In the genomic region with DNA sequence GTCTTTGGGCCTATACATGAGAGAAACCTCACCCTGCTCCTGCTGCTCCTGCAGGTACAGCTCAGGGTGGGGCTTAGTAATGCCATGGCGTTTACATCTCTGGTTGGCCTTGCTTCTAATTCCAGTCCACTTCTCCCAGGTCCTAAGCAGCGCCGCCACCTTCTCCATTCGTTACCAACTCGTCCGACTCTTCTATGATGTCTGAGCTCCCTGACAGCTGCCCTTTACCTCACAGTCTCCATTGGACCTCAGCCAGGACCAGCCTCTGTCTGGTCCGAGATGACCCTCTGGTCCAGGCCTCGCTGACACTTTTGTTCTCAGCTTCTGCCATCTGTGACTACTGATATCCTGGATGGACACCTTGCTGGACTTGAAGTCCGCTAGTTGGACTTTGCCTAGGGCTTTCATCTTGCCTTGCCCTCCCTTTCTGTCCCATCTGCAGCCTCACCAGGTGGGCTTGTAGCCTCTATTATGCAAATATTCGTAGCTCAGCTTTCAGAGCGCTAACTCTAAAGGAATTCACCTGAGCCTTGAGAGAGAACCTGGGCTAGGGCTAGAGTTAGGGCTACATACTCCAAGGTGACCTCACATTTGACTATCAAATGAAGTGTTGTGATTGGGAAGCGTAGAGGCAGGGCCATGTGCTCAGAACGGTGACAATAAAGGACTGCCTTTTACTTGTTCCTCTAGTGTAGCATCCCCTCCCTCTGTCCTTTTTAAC, we compare ENCODE assay signal across 16 mouse cellular contexts. TPM values are rescaled to one million over a fixed set of nuclear protein-coding genes. Genes with fewer than 3 reads are reported as not detected.
A peak's percentile ranks its signal among the peaks of the same experiment; 100 is the strongest.
DNase-seq lines count a peak whose midpoint lies in the region; ATAC-seq and TF ChIP-seq lines count a peak whose summit lies in the region.
"Had no signal": no experiment of that assay in that cellular context is flagged by ENCODE, and none has a peak within 500 bp of the region (broad histone marks: within the 10 kb centered on the region; RNA-seq: fewer than 3 reads in every experiment).

No protein-coding gene starts in this region.

- peaks cover 8% of the 10 kb centered on the region; the same call in 1 of the 2 replicates for H3K4me1 ChIP-seq in heart, embryonic 11.5 days (ENCODE audit: control insufficient read depth, insufficient read depth, low read length)
- H3K4me1 ChIP-seq in CH12.LX (ENCODE audit: control insufficient read depth in 1 of 2, insufficient read depth in 2 of 2) = peaks cover 10 to 47% of the 10 kb centered on the region in 2 experiments; a peak in 2 of 4 replicates
- H3K4me1 ChIP-seq in ES-Bruce4 (ENCODE audit: control insufficient read depth, insufficient read depth, low read length) = peaks cover 5% of the 10 kb centered on the region
- peaks cover 33% of the 10 kb centered on the region for H3K4me1 ChIP-seq in liver, embryonic 12.5 days

- no peaks in the 10 kb centered on the region for H3K9me3 ChIP-seq in heart, embryonic 11.5 days (replicated peaks; ENCODE audit: control insufficient read depth, low read length)
- H3K9me3 ChIP-seq in CH12.LX (replicated peaks; ENCODE audit: low read length) = no peaks in the 10 kb centered on the region
- no peaks in the 10 kb centered on the region for H3K9me3 ChIP-seq in ES-Bruce4 (replicated peaks; ENCODE audit: control insufficient read depth, insufficient read depth, low read length, poor library complexity, severe bottlenecking)
- H3K9me3 ChIP-seq in liver, embryonic 12.5 days (replicated peaks) = no peaks in the 10 kb centered on the region
- H3K9me3 ChIP-seq: heart, embryonic 15.5 days; hindbrain, embryonic 12.5 days; neural tube, embryonic 15.5 days had no signal

- intact Hi-C loops in heart, postnatal 25 days (cut with DNase I) = no loop called here

- no peak for TF ChIP-seq RAD21 in CH12.LX (IDR thresholded peaks at IDR 0.05; ENCODE audit: low read depth, low read length)

- in situ Hi-C loops in CH12.LX (cut with MboI; ENCODE audit: low pct_ligation_motif_present, low pct_unique_long_range_greater_than_20kb, low sequenced_read_pairs) = no loop called here

- H3K4me2 ChIP-seq in heart, embryonic 11.5 days = peak overlapping the region; percentile 7; the same call in 1 of the 2 replicates
- no peak overlapping the region for H3K4me2 ChIP-seq in CH12.LX (ENCODE audit: insufficient read depth, low read depth, poor library complexity, severe bottlenecking)
- peak overlapping the region; percentile 66 for H3K4me2 ChIP-seq in liver, embryonic 12.5 days
- H3K4me2 ChIP-seq: hindbrain, embryonic 12.5 days; midbrain, embryonic 11.5 days; neural tube, embryonic 15.5 days had no signal

- no peak for ATAC-seq in heart, embryonic 11.5 days (replicated peaks; ENCODE audit: insufficient number of reproducible peaks, low FRiP score, low TSS enrichment)
- no peak for ATAC-seq in liver, embryonic 12.5 days
- ATAC-seq in erythroid progenitor cell, adult 5-6 weeks (replicated peaks; ENCODE audit: low FRiP score, poor library complexity, severe bottlenecking) = no peak
- ATAC-seq in CD4-positive, CD25-positive, alpha-beta regulatory T cell, adult 4 months = no peak
- ATAC-seq: forebrain, postnatal 0 days had no signal

- peaks cover 33% of the 10 kb centered on the region for H3K79me2 ChIP-seq in CH12.LX (replicated peaks; ENCODE audit: control insufficient read depth, extremely low read depth, insufficient read depth, poor library complexity, severe bottlenecking)

- no peak overlapping the region for H3K9ac ChIP-seq in heart, embryonic 11.5 days (ENCODE audit: low read depth, low read length)
- no peak overlapping the region for H3K9ac ChIP-seq in CH12.LX (ENCODE audit: insufficient read depth, low read depth)
- H3K9ac ChIP-seq in ES-Bruce4 (ENCODE audit: low read depth, poor library complexity, severe bottlenecking) = peak overlapping the region; percentile 95
- H3K9ac ChIP-seq in liver, embryonic 12.5 days = peak overlapping the region; percentile 65
- H3K9ac ChIP-seq: forebrain, postnatal 0 days; heart, embryonic 15.5 days; hindbrain, embryonic 12.5 days; neural tube, embryonic 15.5 days had no signal

- WGBS in heart, embryonic 11.5 days (ENCODE audit: insufficient replicate concordance) = 92% methylated on average over 13 of the region's 13 CpGs
- WGBS in liver, embryonic 12.5 days (ENCODE audit: insufficient replicate concordance) = 90% methylated on average over 13 of the region's 13 CpGs

- DNase-seq in heart, postnatal 25 days (ENCODE audit: low spot score) = no peak
- peak; percentile 63 for DNase-seq in CH12.LX (ENCODE audit: extremely low read depth)
- DNase-seq: forebrain, postnatal 0 days; heart, adult 11 months; lung, postnatal 36 days; right cerebral cortex, postnatal 25 days; thymus, postnatal 14 days had no signal

- TF ChIP-seq POLR2A in CH12.LX (IDR thresholded peaks at IDR 0.05; ENCODE audit: low read depth, low read length) = no peak
- TF ChIP-seq POLR2A in ES-Bruce4 (IDR thresholded peaks at IDR 0.05; ENCODE audit: insufficient read depth, low read length) = peak; percentile 17

- dilution Hi-C loops in CH12.LX (cut with MboI; ENCODE audit: extremely low pct_ligation_motif_present, extremely low pct_unique_long_range_greater_than_20kb, low sequenced_read_pairs) = no loop called here

- TF ChIP-seq CTCF in CH12.LX (conservative IDR thresholded peaks at IDR 0.05 in 1 of 2, IDR thresholded peaks at IDR 0.05 in 1 of 2; ENCODE audit: low read depth in 2 of 2, low read length in 2 of 2) (no peak), ES-Bruce4 (IDR thresholded peaks at IDR 0.05; ENCODE audit: low read depth, low read length) (no peak)

- peaks cover 27% of the 10 kb centered on the region for H3K36me3 ChIP-seq in heart, embryonic 11.5 days (ENCODE audit: control insufficient read depth, insufficient read depth, low read length)
- peaks cover 48 to 68% of the 10 kb centered on the region in 2 experiments for H3K36me3 ChIP-seq in CH12.LX (replicated peaks in 1 of 2; ENCODE audit: control insufficient read depth in 1 of 2, insufficient read depth in 1 of 2, low read length in 1 of 2)
- H3K36me3 ChIP-seq in ES-Bruce4 (ENCODE audit: control insufficient read depth, insufficient read depth, low read length, poor library complexity, severe bottlenecking) = peaks cover 24% of the 10 kb centered on the region
- H3K36me3 ChIP-seq in liver, embryonic 12.5 days = peaks cover 89% of the 10 kb centered on the region

- H3K4me3 ChIP-seq in heart, embryonic 11.5 days (ENCODE audit: low read depth, low read length) = no peak overlapping the region
- H3K4me3 ChIP-seq in CH12.LX (replicated peaks in 1 of 3; ENCODE audit: low read depth in 2 of 3, low read length in 2 of 3, poor library complexity in 1 of 3) (peak overlapping the region in 1 of 3 experiments; percentile 87), ES-Bruce4 (ENCODE audit: low read depth, low read length) (peak overlapping the region; percentile 48)
- peak overlapping the region; percentile 54 for H3K4me3 ChIP-seq in liver, embryonic 12.5 days
- H3K4me3 ChIP-seq: hindbrain, embryonic 12.5 days; neural tube, embryonic 15.5 days had no signal

- TF ChIP-seq EP300 in CH12.LX (IDR thresholded peaks at IDR 0.05; ENCODE audit: low read length) = no peak
- peak; percentile 87 for TF ChIP-seq EP300 in ES-Bruce4 (IDR thresholded peaks at IDR 0.05; ENCODE audit: insufficient read depth, low read depth, low read length)

- no peaks in the 10 kb centered on the region for H3K27me3 ChIP-seq in heart, embryonic 11.5 days (ENCODE audit: control insufficient read depth, insufficient read depth, low read length)
- H3K27me3 ChIP-seq in CH12.LX (replicated peaks) (no peaks in the 10 kb centered on the region), ES-Bruce4 (ENCODE audit: control insufficient read depth, insufficient read depth, low read length, poor library complexity, severe bottlenecking) (no peaks in the 10 kb centered on the region)
- no peaks in the 10 kb centered on the region for H3K27me3 ChIP-seq in liver, embryonic 12.5 days (replicated peaks)
- H3K27me3 ChIP-seq: heart, embryonic 15.5 days; hindbrain, embryonic 12.5 days; neural tube, embryonic 15.5 days had no signal

- H3K27ac ChIP-seq in heart, embryonic 11.5 days (ENCODE audit: low read depth, low read length) = no peak overlapping the region
- H3K27ac ChIP-seq in CH12.LX (ENCODE audit: insufficient read depth, low read depth) = no peak overlapping the region
- peak overlapping the region; percentile 97 for H3K27ac ChIP-seq in ES-Bruce4 (ENCODE audit: insufficient read depth, low read length)
- peak overlapping the region; percentile 89 for H3K27ac ChIP-seq in liver, embryonic 12.5 days
- H3K27ac ChIP-seq: neural tube, embryonic 15.5 days had no signal

RNA-seq across cellular contexts. Expression of a gene that starts 1.4 kb away (rescaled TPM):
- polyA plus RNA-seq in heart, embryonic 11.5 days (2014; fragmentation: Nextera tagmentation; extraction: Ambion mirVana) = 199 and 232 TPM in 2 replicates
- total RNA-seq in heart, postnatal 25 days (2021) = 10 to 100 TPM; 14.6 to 15.6 TPM
- 488 and 589 TPM in 2 replicates for total RNA-seq in CH12.LX (2012; rRNA removed)
- 32.5 and 36.3 TPM in 2 replicates for total RNA-seq in CH12.LX (2014; rRNA removed)
- polyA plus RNA-seq in CH12.LX (2012; ENCODE audit: insufficient read length, low read depth) = 39.5 and 56.6 TPM in 2 replicates
- 173 and 202 TPM in 2 replicates for polyA plus RNA-seq in ES-Bruce4 (2011; ENCODE audit: insufficient read depth, insufficient read length, low read depth, missing spikeins)
- polyA plus RNA-seq in liver, embryonic 12.5 days (2016; fragmentation: Nextera tagmentation; extraction: Ambion mirVana) = 233 and 239 TPM in 2 replicates
- 455 and 495 TPM in 2 replicates for total RNA-seq in erythroid progenitor cell, adult 5-6 weeks (2015; ENCODE audit: low replicate concordance)
- 1,704 and 2,100 TPM in 2 replicates for total RNA-seq in erythroid progenitor cell, adult 5-6 weeks (2017; ENCODE audit: low replicate concordance)
- 10 to 100 TPM; 11.3 to 14.7 TPM for polyA plus RNA-seq in CD4-positive, CD25-positive, alpha-beta regulatory T cell, adult 4 months (2017; shearing (Covaris generic))

RNA-seq across cellular contexts. Expression of a gene that starts 7.3 kb away (rescaled TPM):
- polyA plus RNA-seq in heart, embryonic 11.5 days (2014; fragmentation: Nextera tagmentation; extraction: Ambion mirVana) = 40.2 and 46.3 TPM in 2 replicates
- 10 to 100 TPM; 18.6 to 19.6 TPM for total RNA-seq in heart, postnatal 25 days (2021)
- total RNA-seq in CH12.LX (2012; rRNA removed) (15.8 and 16.2 TPM in 2 replicates), CH12.LX (2014; rRNA removed) (6.4 and 8.5 TPM in 2 replicates)
- polyA plus RNA-seq in CH12.LX (2012; ENCODE audit: insufficient read length, low read depth) (31.5 and 41.7 TPM in 2 replicates), ES-Bruce4 (2011; ENCODE audit: insufficient read depth, insufficient read length, low read depth, missing spikeins) (13.7 and 17.4 TPM in 2 replicates)
- 21.9 and 24.0 TPM in 2 replicates for polyA plus RNA-seq in liver, embryonic 12.5 days (2016; fragmentation: Nextera tagmentation; extraction: Ambion mirVana)
- total RNA-seq in erythroid progenitor cell, adult 5-6 weeks (2015; ENCODE audit: low replicate concordance) = 5.4 and 11.5 TPM in 2 replicates
- total RNA-seq in erythroid progenitor cell, adult 5-6 weeks (2017; ENCODE audit: low replicate concordance) = 1.0 and 7.8 TPM in 2 replicates
- polyA plus RNA-seq in CD4-positive, CD25-positive, alpha-beta regulatory T cell, adult 4 months (2017; shearing (Covaris generic)) = 10 to 100 TPM; 15.7 to 16.0 TPM

RNA-seq across cellular contexts. Expression of a gene that starts 10.9 kb away (rescaled TPM):
- polyA plus RNA-seq in heart, embryonic 11.5 days (2014; fragmentation: Nextera tagmentation; extraction: Ambion mirVana) = 258 and 291 TPM in 2 replicates
- 10 to 100 TPM; 46.3 to 47.0 TPM for total RNA-seq in heart, postnatal 25 days (2021)
- 74.0 and 80.9 TPM in 2 replicates for total RNA-seq in CH12.LX (2012; rRNA removed)
- 73.7 and 75.2 TPM in 2 replicates for total RNA-seq in CH12.LX (2014; rRNA removed)
- 65.0 and 65.1 TPM in 2 replicates for polyA plus RNA-seq in CH12.LX (2012; ENCODE audit: insufficient read length, low read depth)
- 76.5 and 80.3 TPM in 2 replicates for polyA plus RNA-seq in ES-Bruce4 (2011; ENCODE audit: insufficient read depth, insufficient read length, low read depth, missing spikeins)
- 1,354 and 1,355 TPM in 2 replicates for polyA plus RNA-seq in liver, embryonic 12.5 days (2016; fragmentation: Nextera tagmentation; extraction: Ambion mirVana)
- total RNA-seq in erythroid progenitor cell, adult 5-6 weeks (2015; ENCODE audit: low replicate concordance) = 2,720 and 2,790 TPM in 2 replicates
- total RNA-seq in erythroid progenitor cell, adult 5-6 weeks (2017; ENCODE audit: low replicate concordance) = 1,215 and 1,747 TPM in 2 replicates
- polyA plus RNA-seq in CD4-positive, CD25-positive, alpha-beta regulatory T cell, adult 4 months (2017; shearing (Covaris generic)) = 10 to 100 TPM; 23.7 to 24.0 TPM

RNA-seq across cellular contexts. Expression of a gene that starts 13.0 kb away (rescaled TPM):
- 4.7 and 7.1 TPM in 2 replicates for polyA plus RNA-seq in heart, embryonic 11.5 days (2014; fragmentation: Nextera tagmentation; extraction: Ambion mirVana)
- 10 to 100 TPM; 11.7 to 13.9 TPM for total RNA-seq in heart, postnatal 25 days (2021)
- total RNA-seq in CH12.LX (2012; rRNA removed) = 7.2 TPM in 2 replicates
- total RNA-seq in CH12.LX (2014; rRNA removed) = 2.5 and 2.9 TPM in 2 replicates
- polyA plus RNA-seq in CH12.LX (2012; ENCODE audit: insufficient read length, low read depth) = 7.3 and 8.6 TPM in 2 replicates
- polyA plus RNA-seq in ES-Bruce4 (2011; ENCODE audit: insufficient read depth, insufficient read length, low read depth, missing spikeins) = 5.1 and 7.0 TPM in 2 replicates
- 12.3 and 13.0 TPM in 2 replicates for polyA plus RNA-seq in liver, embryonic 12.5 days (2016; fragmentation: Nextera tagmentation; extraction: Ambion mirVana)
- total RNA-seq in erythroid progenitor cell, adult 5-6 weeks (2015; ENCODE audit: low replicate concordance) = 46.1 and 54.8 TPM in 2 replicates
- total RNA-seq in erythroid progenitor cell, adult 5-6 weeks (2017; ENCODE audit: low replicate concordance) = 70.0 and 83.0 TPM in 2 replicates
- 1 to 10 TPM; 3.2 to 3.6 TPM for polyA plus RNA-seq in CD4-positive, CD25-positive, alpha-beta regulatory T cell, adult 4 months (2017; shearing (Covaris generic))

RNA-seq across cellular contexts. Expression of a gene that starts 27.6 kb away (rescaled TPM):
- 15.3 and 15.9 TPM in 2 replicates for polyA plus RNA-seq in heart, embryonic 11.5 days (2014; fragmentation: Nextera tagmentation; extraction: Ambion mirVana)
- 10 to 100 TPM in 1 of 2 experiments, 1 to 10 TPM in 1; 7.9 to 12.7 TPM for total RNA-seq in heart, postnatal 25 days (2021)
- 16.5 and 16.6 TPM in 2 replicates for total RNA-seq in CH12.LX (2012; rRNA removed)
- total RNA-seq in CH12.LX (2014; rRNA removed) = 13.6 and 14.0 TPM in 2 replicates
- 18.9 and 22.3 TPM in 2 replicates for polyA plus RNA-seq in CH12.LX (2012; ENCODE audit: insufficient read length, low read depth)
- polyA plus RNA-seq in ES-Bruce4 (2011; ENCODE audit: insufficient read depth, insufficient read length, low read depth, missing spikeins) = 24.8 and 27.8 TPM in 2 replicates
- polyA plus RNA-seq in liver, embryonic 12.5 days (2016; fragmentation: Nextera tagmentation; extraction: Ambion mirVana) = 16.2 and 17.2 TPM in 2 replicates
- 37.5 and 59.1 TPM in 2 replicates for total RNA-seq in erythroid progenitor cell, adult 5-6 weeks (2015; ENCODE audit: low replicate concordance)
- 35.2 and 65.6 TPM in 2 replicates for total RNA-seq in erythroid progenitor cell, adult 5-6 weeks (2017; ENCODE audit: low replicate concordance)
- 10 to 100 TPM; 20.0 to 23.4 TPM for polyA plus RNA-seq in CD4-positive, CD25-positive, alpha-beta regulatory T cell, adult 4 months (2017; shearing (Covaris generic))

Comparison
In these comparisons a context has a peak if more than half of its experiments do, and no peak if none do; other contexts are left out.
1. H3K27ac ChIP-seq: peak in ES-Bruce4 (single experiment) and liver, embryonic 12.5 days (single experiment); none in heart, embryonic 11.5 days (single experiment) and CH12.LX (single experiment).
2. H3K9ac ChIP-seq: peak in ES-Bruce4 (single experiment) and liver, embryonic 12.5 days (single experiment); none in heart, embryonic 11.5 days (single experiment) and CH12.LX (single experiment).